Mouse (Mus musculus): ENCODE measurements around the gene Hpcal4. TPM values are rescaled to one million over a fixed set of nuclear protein-coding genes. Genes with fewer than 3 reads are reported as not detected.
A peak's percentile ranks its signal among the peaks of the same experiment; 100 is the strongest.

Hpcal4 gene
- polyA plus RNA-seq, 1 experiment from 2014 or later = 3.8 TPM

DNA sequence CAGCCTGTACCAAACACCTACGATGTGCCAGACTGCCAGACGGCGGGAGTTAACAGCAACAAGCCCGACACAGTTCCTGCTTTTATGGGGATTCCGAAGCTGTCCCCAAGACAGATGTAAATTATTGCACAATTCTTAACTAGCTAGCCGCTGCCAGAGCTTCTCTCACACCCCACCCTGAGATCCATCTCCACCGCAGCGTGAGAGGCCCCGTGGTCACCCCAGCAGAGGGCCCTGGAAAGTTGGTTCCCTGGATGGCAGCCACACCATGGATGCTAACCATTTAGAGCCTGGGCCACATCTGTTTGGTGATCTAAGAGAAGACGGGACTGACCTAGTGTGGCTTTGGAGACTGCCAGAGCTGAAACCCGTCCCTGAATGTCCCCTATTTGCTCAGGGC, 46.1 kb downstream of the Hpcal4 start:
- Histone ChIP-seq H3K4me2 (replicated peaks) (no peak overlapping the region), H3K9ac (no peak overlapping the region), H3K27ac (no peak overlapping the region), H3K4me1 (peaks cover 34% of the 10 kb centered on the region), H3K4me3 (no peak overlapping the region), H3K36me3 (no peaks in the 10 kb centered on the region), H3K9me3 (no peaks in the 10 kb centered on the region), H3K27me3 (replicated peaks) (peaks cover 22% of the 10 kb centered on the region)
- ATAC-seq (ENCODE audit: low FRiP score, low read depth) = no peak
- WGBS = 57% methylated on average over 11 of the region's 11 CpGs

DNA sequence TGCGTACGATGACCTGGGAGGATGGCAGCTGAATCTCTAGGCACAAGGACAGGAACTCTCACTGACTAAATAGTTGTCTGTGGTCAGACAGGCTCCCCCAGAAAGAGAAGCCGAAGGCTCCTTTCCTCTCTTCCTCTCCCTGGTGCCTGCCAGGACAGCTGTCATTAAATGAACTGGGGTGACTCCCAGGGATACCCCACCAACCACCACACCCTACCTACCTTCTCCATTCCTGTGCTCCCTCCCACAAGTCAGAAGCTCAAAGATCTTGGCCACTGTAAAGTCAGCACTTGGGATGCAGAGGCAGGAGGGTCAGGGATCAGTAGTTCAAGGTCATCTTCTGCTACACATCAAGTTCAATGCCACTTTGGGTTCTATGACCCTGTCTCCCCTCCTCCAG, 49.8 kb downstream of the Hpcal4 start:
- H3K4me1 ChIP-seq = peaks cover 33% of the 10 kb centered on the region
- H3K27ac ChIP-seq = no peak overlapping the region
- H3K4me2 ChIP-seq (replicated peaks) = peak overlapping the region; percentile 83
- H3K9me3 ChIP-seq = no peaks in the 10 kb centered on the region
- peaks cover 33% of the 10 kb centered on the region for H3K27me3 ChIP-seq (replicated peaks)
- H3K9ac ChIP-seq = no peak overlapping the region
- no peak overlapping the region for H3K4me3 ChIP-seq
- ATAC-seq (ENCODE audit: low FRiP score, low read depth) = no peak
- no peaks in the 10 kb centered on the region for H3K36me3 ChIP-seq
- WGBS = 52% methylated on average over 3 of the region's 3 CpGs

DNA sequence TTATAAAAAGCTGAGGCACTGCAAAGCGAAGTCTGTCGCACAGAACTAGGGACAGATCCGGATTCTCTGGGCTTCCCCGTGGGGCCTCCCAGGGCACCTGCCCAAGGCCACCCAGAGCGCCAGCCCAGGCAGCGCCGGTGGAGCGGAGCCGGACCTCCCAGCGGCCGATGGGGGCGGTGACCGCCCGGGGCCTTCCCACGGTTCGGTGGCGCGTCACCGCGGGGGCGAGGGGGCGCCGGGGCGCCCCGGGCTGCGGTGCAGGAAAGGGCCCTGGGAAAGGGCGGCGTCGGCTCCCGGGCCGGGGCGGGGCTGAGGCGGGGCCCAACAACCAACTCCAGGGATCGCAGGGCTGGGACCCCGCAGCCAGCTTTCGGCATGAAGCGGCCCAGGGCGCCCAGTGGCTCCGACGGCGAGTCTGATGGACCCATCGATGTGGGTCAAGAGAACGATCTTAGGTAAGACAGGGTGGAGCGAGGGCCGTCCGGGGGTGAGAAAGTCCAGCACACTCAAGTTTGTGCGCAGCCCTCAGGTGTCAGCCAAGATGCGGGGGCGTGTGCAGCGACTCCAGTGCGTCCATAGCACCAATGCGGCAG, 50.6 kb downstream of the Hpcal4 start, which contains the start of gene Heyl:
Gene Heyl (plus strand): TSS at position 65 of the 593 bp plus-strand sequence.
- Histone ChIP-seq H3K9ac (peak within 1 kb of the TSS; percentile 54), H3K4me3 (peak within 1 kb of the TSS; percentile 38), H3K4me1 (peaks cover 26% of the 10 kb centered on the region), H3K27ac (no peak within 1 kb of the TSS), H3K36me3 (no peaks in the 10 kb centered on the region), H3K4me2 (replicated peaks) (peak within 1 kb of the TSS; percentile 83), H3K9me3 (no peaks in the 10 kb centered on the region), H3K27me3 (replicated peaks) (peaks cover 33% of the 10 kb centered on the region)
- WGBS = 2% methylated on average over 52 of the region's 52 CpGs
- ATAC-seq (ENCODE audit: low FRiP score, low read depth) = peak; percentile 37; the same call in 1 of the 2 replicates

DNA sequence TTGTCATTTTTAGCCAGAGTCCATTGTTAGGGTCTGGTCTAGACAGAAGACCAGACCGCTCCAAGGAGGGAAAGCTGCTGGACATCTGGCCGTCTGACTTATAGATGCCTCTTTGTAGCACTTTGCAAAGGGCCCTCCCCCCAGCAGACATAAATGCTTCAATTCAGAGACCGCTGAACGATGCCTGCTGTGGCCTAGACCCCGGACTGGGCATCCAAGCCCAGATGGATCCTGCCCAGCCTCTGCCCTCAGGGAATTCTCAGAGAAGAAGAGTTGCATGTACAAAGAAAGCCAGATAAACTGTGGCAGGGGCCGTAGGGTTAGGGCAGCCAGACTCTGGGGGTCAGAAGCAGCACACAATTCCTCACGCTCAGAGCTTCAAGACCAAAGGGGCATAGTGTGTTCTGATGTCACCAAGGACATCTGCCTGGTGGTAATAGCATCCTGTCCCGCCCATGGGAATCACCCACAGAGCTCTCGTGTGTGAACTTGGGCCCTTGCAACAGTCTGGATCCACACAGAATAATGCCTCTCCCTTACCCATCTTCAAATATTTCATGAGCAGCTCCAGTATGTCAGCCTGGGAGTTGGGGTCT, 52.9 kb downstream of the Hpcal4 start:
- H3K4me1 ChIP-seq = peaks cover 37% of the 10 kb centered on the region
- no peak overlapping the region for H3K27ac ChIP-seq

DNA sequence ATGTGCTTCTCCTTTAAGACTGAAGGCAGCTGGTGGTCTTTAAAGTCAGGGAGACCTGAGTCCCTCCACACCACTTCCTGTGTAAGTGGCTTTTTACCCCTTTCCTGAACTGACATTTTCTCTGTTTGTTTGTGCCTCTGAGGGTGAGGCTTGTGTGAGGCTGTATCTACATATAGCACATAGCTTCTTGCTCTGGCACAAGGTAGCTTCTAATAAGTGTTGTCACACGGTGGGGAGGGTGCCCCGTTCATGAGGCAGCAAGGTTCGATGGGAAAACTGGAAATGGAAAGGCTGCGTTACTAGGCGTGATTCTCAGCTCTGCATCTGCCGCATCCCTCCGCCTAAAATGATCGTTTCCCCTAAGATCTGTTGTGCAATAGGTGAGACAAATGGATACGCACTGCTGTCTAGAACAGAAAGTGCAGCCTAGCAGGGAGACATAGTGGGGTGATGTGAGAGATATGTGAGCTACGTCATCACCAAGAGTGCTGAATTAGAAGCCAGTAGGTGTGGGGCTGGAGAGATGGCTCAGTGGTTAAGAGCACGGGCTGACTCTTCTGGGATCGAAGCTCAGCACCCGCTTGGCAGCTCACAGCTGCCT, 53.5 kb downstream of the Hpcal4 start:
- Histone ChIP-seq H3K4me3 (no peak overlapping the region), H3K27ac (no peak overlapping the region), H3K4me2 (replicated peaks) (peak overlapping the region; percentile 36), H3K36me3 (no peaks in the 10 kb centered on the region), H3K27me3 (replicated peaks) (peaks cover 40% of the 10 kb centered on the region), H3K9ac (no peak overlapping the region), H3K4me1 (peaks cover 37% of the 10 kb centered on the region), H3K9me3 (no peaks in the 10 kb centered on the region)
- WGBS = 84% methylated on average over 13 of the region's 13 CpGs
- no peak for ATAC-seq (ENCODE audit: low FRiP score, low read depth)

More for the DNA sequence above, 52.9 kb downstream of the Hpcal4 start:
- ATAC-seq (ENCODE audit: low FRiP score, low read depth) = no peak
- peaks cover 40% of the 10 kb centered on the region for H3K27me3 ChIP-seq (replicated peaks)
- 29% methylated on average over 9 of the region's 9 CpGs for WGBS
- no peaks in the 10 kb centered on the region for H3K9me3 ChIP-seq
- no peak overlapping the region for H3K9ac ChIP-seq
- no peak overlapping the region for H3K4me3 ChIP-seq
- H3K4me2 ChIP-seq (replicated peaks) = peak overlapping the region; percentile 36
- no peaks in the 10 kb centered on the region for H3K36me3 ChIP-seq

DNA sequence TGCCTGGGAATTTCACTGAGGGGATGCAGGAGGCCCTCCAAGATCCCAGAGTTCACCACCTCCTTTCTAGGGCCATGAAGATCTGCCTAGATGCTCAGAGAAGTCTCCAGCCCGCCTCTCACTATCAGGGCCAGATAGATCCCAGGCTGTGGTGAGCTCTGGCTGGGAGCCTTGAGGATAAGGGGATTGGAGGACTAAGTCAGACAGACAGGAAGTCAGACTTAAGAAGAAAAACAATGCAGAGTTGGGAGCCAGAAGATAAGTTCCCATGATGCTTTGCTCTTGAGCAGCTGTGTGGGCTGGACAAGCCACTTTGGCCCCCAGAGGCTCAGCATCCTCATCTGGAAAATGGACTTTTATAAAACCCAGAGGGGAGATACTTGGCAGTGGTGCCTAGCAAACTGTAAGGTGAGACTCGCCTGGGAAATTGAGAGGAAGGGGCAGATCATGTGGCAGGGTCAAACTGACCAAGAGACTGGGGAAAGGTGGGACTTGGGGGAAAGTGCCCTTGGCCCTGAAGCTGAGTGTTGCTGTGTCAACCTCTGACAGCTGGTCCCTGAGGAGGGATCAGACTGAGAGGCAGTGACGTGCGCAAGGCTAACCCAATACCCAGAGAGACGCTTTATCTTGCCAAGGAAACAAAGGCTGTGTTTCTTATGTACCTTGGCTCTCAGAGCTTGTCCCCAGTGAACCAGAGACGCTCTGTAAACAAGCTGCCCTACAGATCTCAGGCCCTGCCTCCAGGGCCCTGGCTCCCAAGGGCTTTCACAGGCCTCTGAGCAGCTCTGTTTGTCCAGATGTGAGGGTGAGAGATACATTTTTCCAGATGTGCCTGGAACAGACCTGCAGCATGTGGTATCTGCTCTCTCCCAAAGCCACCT, 54.6 kb downstream of the Hpcal4 start:
- no peak overlapping the region for H3K27ac ChIP-seq
- WGBS = 60% methylated on average over 6 of the region's 6 CpGs
- H3K9ac ChIP-seq = no peak overlapping the region
- no peaks in the 10 kb centered on the region for H3K9me3 ChIP-seq
- H3K27me3 ChIP-seq (replicated peaks) = peaks cover 33% of the 10 kb centered on the region
- H3K36me3 ChIP-seq = no peaks in the 10 kb centered on the region
- ATAC-seq (ENCODE audit: low FRiP score, low read depth) = no peak
- H3K4me2 ChIP-seq (replicated peaks) = peak overlapping the region; percentile 36
- H3K4me1 ChIP-seq = peaks cover 37% of the 10 kb centered on the region
- no peak overlapping the region for H3K4me3 ChIP-seq

DNA sequence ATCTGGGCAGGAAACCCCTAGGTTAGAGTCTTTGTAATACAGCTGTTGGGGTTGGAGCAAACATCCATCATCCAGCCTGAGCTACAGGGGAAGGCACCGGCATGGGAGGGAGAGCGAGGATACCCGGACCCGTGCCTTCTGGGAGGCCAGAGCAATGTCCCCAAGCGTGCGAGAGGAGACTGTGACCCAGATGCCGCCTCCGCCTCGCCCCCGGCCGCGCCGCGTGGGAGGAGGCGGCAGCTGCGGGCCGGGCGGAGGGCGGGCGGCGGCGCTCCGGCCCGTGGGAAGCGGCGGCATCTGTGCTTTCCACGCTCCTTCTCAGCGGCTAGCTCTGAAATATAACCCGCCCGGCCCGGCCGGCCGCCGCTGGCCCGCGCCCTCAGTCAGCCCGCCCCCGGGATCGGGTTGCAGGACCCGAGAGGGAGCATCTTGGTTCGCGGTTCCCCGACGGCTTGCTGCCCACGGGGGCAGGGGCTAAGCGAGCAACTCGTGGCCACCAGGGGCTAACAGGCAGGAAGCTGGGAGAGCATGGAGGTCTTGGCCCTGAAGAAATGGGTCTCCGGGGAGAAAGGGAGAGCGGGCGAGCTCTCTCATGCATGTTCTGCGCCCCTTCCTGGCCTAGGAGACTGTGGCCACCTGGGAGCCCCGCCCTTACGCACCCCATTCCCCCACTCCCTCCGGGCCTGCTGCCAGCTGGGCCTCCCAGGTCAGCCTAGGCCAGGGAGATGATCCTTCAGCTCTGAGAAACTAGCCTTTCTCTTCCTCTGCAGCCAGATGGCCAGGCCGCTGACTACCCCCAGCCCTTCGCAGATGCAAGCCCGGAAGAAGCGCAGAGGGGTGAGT, 56.6 kb downstream of the Hpcal4 start:
- no peaks in the 10 kb centered on the region for H3K9me3 ChIP-seq
- H3K4me2 ChIP-seq (replicated peaks) = peak overlapping the region; percentile 69
- WGBS = 4% methylated on average over 52 of the region's 58 CpGs
- no peaks in the 10 kb centered on the region for H3K36me3 ChIP-seq
- H3K27me3 ChIP-seq (replicated peaks) = peaks cover 14% of the 10 kb centered on the region
- H3K4me1 ChIP-seq = peaks cover 23% of the 10 kb centered on the region
- peak overlapping the region; percentile 30 for H3K4me3 ChIP-seq
- peak; percentile 56 for ATAC-seq (ENCODE audit: low FRiP score, low read depth)
- peak overlapping the region; percentile 55 for H3K9ac ChIP-seq
- no peak overlapping the region for H3K27ac ChIP-seq

Other genes starting within 250 kb of the Hpcal4 start
- gene Mfsd2a, start 222.0 kb upstream of the Hpcal4 start, polyA plus RNA-seq (2016; fragmentation: Nextera tagmentation; extraction: Ambion mirVana) = 21.4 and 22.0 TPM in 2 replicates
- 123 and 125 TPM in 2 replicates for gene Mycl, start 187.6 kb upstream of the Hpcal4 start, polyA plus RNA-seq (2016; fragmentation: Nextera tagmentation; extraction: Ambion mirVana)
- gene Trit1, start 166.6 kb upstream of the Hpcal4 start, polyA plus RNA-seq (2016; fragmentation: Nextera tagmentation; extraction: Ambion mirVana) = 26.6 and 29.7 TPM in 2 replicates
- gene Bmp8b, start 78.1 kb upstream of the Hpcal4 start, polyA plus RNA-seq (2016; fragmentation: Nextera tagmentation; extraction: Ambion mirVana) = 0.22 and 0.29 TPM in 2 replicates
- gene Oxct2b, start 67.0 kb upstream of the Hpcal4 start, polyA plus RNA-seq (2016; fragmentation: Nextera tagmentation; extraction: Ambion mirVana) = 0.13 TPM in 1 of 2 replicates, not detected in the other
- gene Ppie, start 43.3 kb upstream of the Hpcal4 start, polyA plus RNA-seq (2016; fragmentation: Nextera tagmentation; extraction: Ambion mirVana) = 80.1 and 80.9 TPM in 2 replicates
- 0.15 TPM in 1 of 2 replicates, not detected in the other for gene Nt5c1a, start 18.3 kb downstream of the Hpcal4 start, polyA plus RNA-seq (2016; fragmentation: Nextera tagmentation; extraction: Ambion mirVana)
- gene Heyl, start 50.3 kb downstream of the Hpcal4 start, polyA plus RNA-seq (2016; fragmentation: Nextera tagmentation; extraction: Ambion mirVana) = 20.1 and 24.6 TPM in 2 replicates
- gene Pabpc4, start 79.1 kb downstream of the Hpcal4 start, polyA plus RNA-seq (2016; fragmentation: Nextera tagmentation; extraction: Ambion mirVana) = 27.5 and 28.1 TPM in 2 replicates
- not detected in 2 replicates for gene Oxct2a, start 140.4 kb downstream of the Hpcal4 start, polyA plus RNA-seq (2016; fragmentation: Nextera tagmentation; extraction: Ambion mirVana)
- gene Bmp8a, start 160.0 kb downstream of the Hpcal4 start, polyA plus RNA-seq (2016; fragmentation: Nextera tagmentation; extraction: Ambion mirVana) = 0.41 and 0.45 TPM in 2 replicates